Mouse (Mus musculus) midbrain, postnatal 0 days (tissue): Measurements from ENCODE around the gene Sgpp2. TPM values are rescaled to one million over a fixed set of nuclear protein-coding genes. Genes with fewer than 3 reads are reported as not detected.

Source experiments
- ATAC-seq: fragments of 200-750 bp; cut with Nextera tagmentation; 2 replicates; pipeline ENCODE4 v1.8.0; 2017; ENCODE audit warnings: moderate number of reproducible peaks, mild to moderate bottlenecking, moderate TSS enrichment, moderate library complexity; ENCODE audit not compliant: low FRiP score
- DNase-seq: peaks from one replicate; pipeline ENCODE4 v3.0.0-alpha.2; 2015; ENCODE audit warnings: low spot score
- H3K27ac ChIP-seq: fragments of 300-500 bp; sonication (generic); 2 replicates; pipeline ENCODE4 v1.5.1; 2014; ENCODE audit warnings: low read depth, mild to moderate bottlenecking, low read length, mixed read lengths
- H3K27me3 ChIP-seq: fragments of 300-500 bp; sonication (generic); 2 replicates; pipeline ENCODE4 v1.6.1; 2014; ENCODE audit warnings: low read length, control low read depth, mixed read lengths; ENCODE audit not compliant: insufficient read depth
- H3K36me3 ChIP-seq: fragments of 300-500 bp; sonication (generic); 2 replicates; pipeline ENCODE4 v1.6.1; 2014; ENCODE audit warnings: low read length, control low read depth, mixed read lengths; ENCODE audit not compliant: insufficient read depth
- H3K4me1 ChIP-seq: fragments of 300-500 bp; sonication (generic); 2 replicates; pipeline ENCODE4 v1.6.1; 2014; ENCODE audit warnings: mild to moderate bottlenecking, control low read depth, antibody characterized with exemption, low read length, mixed read lengths; ENCODE audit not compliant: insufficient read depth
- H3K4me2 ChIP-seq: fragments of 300-500 bp; sonication (generic); 2 replicates; pipeline ENCODE4 v1.6.1; 2014; ENCODE audit warnings: low read depth, mild to moderate bottlenecking, low read length, mixed read lengths; ENCODE audit not compliant: poor library complexity, severe bottlenecking
- H3K4me3 ChIP-seq: fragments of 300-500 bp; sonication (generic); 2 replicates; pipeline ENCODE4 v1.5.1; 2014; ENCODE audit warnings: low read depth, mild to moderate bottlenecking, low read length, moderate library complexity
- H3K9ac ChIP-seq: fragments of 300-500 bp; sonication (generic); replicated peaks from 2 replicates; pipeline ENCODE4 v1.6.1; 2014; ENCODE audit warnings: mild to moderate bottlenecking, low read length, moderate library complexity, mixed read lengths; ENCODE audit not compliant: poor library complexity, severe bottlenecking
- H3K9me3 ChIP-seq: fragments of 300-500 bp; sonication (generic); 2 replicates; pipeline ENCODE4 v1.6.1; 2016; ENCODE audit warnings: low read length, control low read depth
- CTCF ChIP-seq: IDR thresholded peaks from 2 replicates; pipeline ENCODE4 v1.5.1; 2016; ENCODE audit warnings: antibody characterized with exemption, mild to moderate bottlenecking
- WGBS: fragments of 180-500 bp; shearing (Covaris S2); extraction: QIAGEN DNeasy Blood & Tissue Kit; methylation state at CpG from one replicate; pipeline ENCODE4 v1.1.7; 2014; 5-methylcytosine and 5-hydroxymethylcytosine counted together
- polyA plus RNA-seq: library from polyadenylated mRNA; unstranded; fragments of >200 nt; fragmentation: Nextera tagmentation; extraction: Ambion mirVana; gene quantifications from 2 replicates; pipeline ENCODE4 v1.2.1, GENCODE M21; 2015
- total RNA-seq: library from RNA; depleted of rRNA; stranded (reverse); fragments of >200 nt; gene quantifications from 2 replicates; pipeline ENCODE4 v1.2.3, GENCODE M21; 2014

Gene Sgpp2
- total and polyA plus RNA-seq, 2 experiments from 2014 or later = 1.7 to 3.3 TPM

GRCm38 (mm10) chr1:78328646-78329045 is 18.5 kb downstream of the Sgpp2 start:
- no peak overlapping the region for H3K4me3 ChIP-seq
- no peak for DNase-seq
- H3K27ac ChIP-seq = no peak overlapping the region
- no peak for TF ChIP-seq CTCF
- WGBS = 81% methylated on average over 4 of the region's 4 CpGs
- no peak for ATAC-seq
- no peaks in the 10 kb centered on the region for H3K27me3 ChIP-seq
- no peak overlapping the region for H3K4me2 ChIP-seq
- no peaks in the 10 kb centered on the region for H3K36me3 ChIP-seq
- no peaks in the 10 kb centered on the region for H3K4me1 ChIP-seq
- H3K9me3 ChIP-seq = no peaks in the 10 kb centered on the region
- no peak overlapping the region for H3K9ac ChIP-seq

GRCm38 (mm10) chr1:78329861-78330260 is 19.7 kb downstream of the Sgpp2 start:
- no peak overlapping the region for H3K4me2 ChIP-seq
- no peaks in the 10 kb centered on the region for H3K9me3 ChIP-seq
- H3K36me3 ChIP-seq = no peaks in the 10 kb centered on the region
- no peak overlapping the region for H3K4me3 ChIP-seq
- H3K4me1 ChIP-seq = no peaks in the 10 kb centered on the region
- no peak overlapping the region for H3K9ac ChIP-seq
- 100% methylated on average over 1 of the region's 1 CpGs for WGBS
- no peak for TF ChIP-seq CTCF
- no peaks in the 10 kb centered on the region for H3K27me3 ChIP-seq
- DNase-seq (no peak), ATAC-seq (no peak)
- no peak overlapping the region for H3K27ac ChIP-seq

- no peak overlapping the region for H3K4me2 ChIP-seq
- 91% methylated on average over 5 of the region's 5 CpGs for WGBS
- no peaks in the 10 kb centered on the region for H3K4me1 ChIP-seq
- no peak overlapping the region for H3K9ac ChIP-seq
- no peak for DNase-seq
- no peak for ATAC-seq
- H3K4me3 ChIP-seq = no peak overlapping the region
- no peak for TF ChIP-seq CTCF
- no peaks in the 10 kb centered on the region for H3K36me3 ChIP-seq
- no peaks in the 10 kb centered on the region for H3K9me3 ChIP-seq
- no peaks in the 10 kb centered on the region for H3K27me3 ChIP-seq
- H3K27ac ChIP-seq = no peak overlapping the region
Measured at GRCm38 (mm10) chr1:78330620-78331158, 20.5 kb downstream of the Sgpp2 start.

GRCm38 (mm10) chr1:78337726-78338125 is 27.6 kb downstream of the Sgpp2 start:
- Histone ChIP-seq H3K27ac (no peak overlapping the region), H3K36me3 (no peaks in the 10 kb centered on the region), H3K4me1 (no peaks in the 10 kb centered on the region), H3K9me3 (no peaks in the 10 kb centered on the region), H3K4me3 (no peak overlapping the region), H3K9ac (no peak overlapping the region), H3K4me2 (no peak overlapping the region; the same call in 1 of the 2 replicates), H3K27me3 (no peaks in the 10 kb centered on the region)
- ATAC-seq (no peak), DNase-seq (no peak)
- 75% methylated on average over 7 of the region's 7 CpGs for WGBS
- TF ChIP-seq CTCF = no peak

- ATAC-seq = peak; percentile 79
- no peaks in the 10 kb centered on the region for H3K27me3 ChIP-seq
- no peaks in the 10 kb centered on the region for H3K36me3 ChIP-seq
- H3K4me3 ChIP-seq = no peak overlapping the region
- H3K9me3 ChIP-seq = no peaks in the 10 kb centered on the region
- H3K9ac ChIP-seq = no peak overlapping the region
- WGBS = 36% methylated on average over 9 of the region's 9 CpGs
- H3K27ac ChIP-seq = no peak overlapping the region
- peak; percentile 84 for DNase-seq
- peak; percentile 65 for TF ChIP-seq CTCF
- no peak overlapping the region; the same call in 1 of the 2 replicates for H3K4me2 ChIP-seq
- no peaks in the 10 kb centered on the region for H3K4me1 ChIP-seq
Measured at GRCm38 (mm10) chr1:78338212-78338611, 28.1 kb downstream of the Sgpp2 start.

- Histone ChIP-seq H3K4me1 (no peaks in the 10 kb centered on the region), H3K4me2 (no peak overlapping the region), H3K9ac (no peak overlapping the region), H3K4me3 (no peak overlapping the region), H3K27me3 (no peaks in the 10 kb centered on the region), H3K36me3 (no peaks in the 10 kb centered on the region), H3K9me3 (no peaks in the 10 kb centered on the region), H3K27ac (no peak overlapping the region)
- WGBS = 64% methylated on average over 5 of the region's 5 CpGs
- no peak for DNase-seq
- ATAC-seq = no peak
- TF ChIP-seq CTCF = no peak
Measured at GRCm38 (mm10) chr1:78339941-78340340, 29.8 kb downstream of the Sgpp2 start.
